Mouse (Mus musculus) right cerebral cortex, adult 2 months (tissue): ENCODE data around the gene Ablim1.

Experiments
- DNase-seq, 2 experiments: peaks; one replicate each; pipeline ENCODE4 v3.0.0; 2021 to 2022; ENCODE audit warnings: low spot score in 2 of 2

Gene Ablim1

GRCm38 (mm10) chr19:57314346-57315012 is at the start of gene Ablim1:
Gene Ablim1, minus strand, starts transcription at chr19:57314919.
- DNase-seq: peak; percentile 46 to 63

GRCm38 (mm10) chr19:57363538-57363937 is 48.8 kb upstream of the Ablim1 start:
- DNase-seq: no peak

- DNase-seq: no peak
These were observed 48.4 kb upstream of the Ablim1 start for GRCm38 (mm10) chr19:57363076-57363475.

GRCm38 (mm10) chr19:57362586-57362985 is 47.9 kb upstream of the Ablim1 start:
- no peak for DNase-seq

GRCm38 (mm10) chr19:57361939-57362307 is 47.2 kb upstream of the Ablim1 start:
- DNase-seq: no peak

GRCm38 (mm10) chr19:57361131-57361938 is 46.6 kb upstream of the Ablim1 start:
- DNase-seq: peak; percentile 43 to 61

- DNase-seq: peak; percentile 85 to 89
These were observed 45.8 kb upstream of the Ablim1 start, which contains the start of gene Fam160b1 for GRCm38 (mm10) chr19:57360341-57361130. Gene Fam160b1, plus strand, starts transcription at chr19:57360680.

GRCm38 (mm10) chr19:57359701-57360326 is 45.1 kb upstream of the Ablim1 start:
- DNase-seq: no peak

- no peak for DNase-seq
These were observed 44.3 kb upstream of the Ablim1 start for GRCm38 (mm10) chr19:57358836-57359598.

GRCm38 (mm10) chr19:57358322-57358721 is 43.6 kb upstream of the Ablim1 start:
- peak; percentile 48 to 57 for DNase-seq

- no peak for DNase-seq
These were observed 43.1 kb upstream of the Ablim1 start for GRCm38 (mm10) chr19:57357811-57358210.

- no peak for DNase-seq
These were observed 42.5 kb upstream of the Ablim1 start for GRCm38 (mm10) chr19:57357244-57357643.

- DNase-seq: no peak
These were observed 41.6 kb upstream of the Ablim1 start for GRCm38 (mm10) chr19:57356273-57356672.

GRCm38 (mm10) chr19:57355451-57356251 is 40.9 kb upstream of the Ablim1 start:
- no peak for DNase-seq

GRCm38 (mm10) chr19:57354715-57355114 is 40.0 kb upstream of the Ablim1 start:
- DNase-seq: no peak

- DNase-seq: no peak
These were observed 39.3 kb upstream of the Ablim1 start for GRCm38 (mm10) chr19:57354050-57354449.

GRCm38 (mm10) chr19:57353228-57353627 is 38.5 kb upstream of the Ablim1 start:
- no peak for DNase-seq

- DNase-seq: peak; percentile 43 to 50
These were observed 37.7 kb upstream of the Ablim1 start for GRCm38 (mm10) chr19:57352337-57352935.

- no peak for DNase-seq
These were observed 34.4 kb upstream of the Ablim1 start for GRCm38 (mm10) chr19:57349096-57349495.

- DNase-seq: no peak
These were observed 30.0 kb upstream of the Ablim1 start for GRCm38 (mm10) chr19:57344678-57345077.
